Mouse (Mus musculus): ENCODE results near the gene Sparc.

GRCm38 (mm10) chr11:55428186-55429012 is 5.4 kb upstream of the Sparc start:
- TF ChIP-seq POLR2A (IDR thresholded peaks at IDR 0.05; ENCODE audit: borderline replicate concordance, control insufficient read depth, low read depth, low read length) (no peak), CTCF (IDR thresholded peaks at IDR 0.05; ENCODE audit: control insufficient read depth, insufficient read depth, low read length) (no peak)
